Mouse (Mus musculus) CD8-positive naive resting alpha-beta T cell, adult 2 months (primary cell): ENCODE results near the gene Tmc8.
"Not testable (repeated sequence)": the region's sequence is repeated elsewhere in the genome, so short reads cannot be mapped to it uniquely, and the experiment has no call there.

Experiments used
- DNase-seq, 2 experiments: peaks; one replicate each; pipeline ENCODE4 v3.0.0; 2022; ENCODE audit warnings: low read depth in 2 of 2, low spot score in 2 of 2

Gene Tmc8

DNA sequence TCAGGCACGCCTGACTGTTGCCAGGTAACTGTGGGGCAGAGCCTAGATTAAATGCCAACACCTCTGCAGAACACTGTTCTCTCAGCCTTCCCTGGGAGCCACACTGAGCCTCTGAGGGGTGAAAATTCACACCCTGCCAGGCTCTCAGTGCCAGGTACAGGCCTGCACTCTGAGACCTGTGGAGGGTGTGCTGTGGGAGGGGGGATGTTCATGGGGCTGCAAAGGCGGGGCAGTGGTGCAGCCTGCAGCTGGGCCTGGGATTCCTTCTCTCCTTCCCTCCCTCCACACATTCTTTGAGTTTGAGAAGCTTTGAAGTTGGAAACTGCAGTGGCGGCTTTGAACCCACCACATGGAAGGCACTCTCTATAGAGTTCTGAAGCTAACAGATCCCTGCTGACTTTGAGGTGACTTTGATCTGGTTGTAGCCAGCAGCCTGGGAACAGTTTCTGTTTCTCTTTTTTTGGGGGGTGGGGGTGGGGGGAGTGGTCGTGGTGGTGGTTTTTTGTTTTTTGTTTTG, 12.2 kb downstream of the Tmc8 start:
- DNase-seq, result peak; percentile 35 to 40

GRCm38 (mm10) chr11:117796954-117797353, 15.1 kb downstream of the Tmc8 start:
- DNase-seq, result no peak

DNA sequence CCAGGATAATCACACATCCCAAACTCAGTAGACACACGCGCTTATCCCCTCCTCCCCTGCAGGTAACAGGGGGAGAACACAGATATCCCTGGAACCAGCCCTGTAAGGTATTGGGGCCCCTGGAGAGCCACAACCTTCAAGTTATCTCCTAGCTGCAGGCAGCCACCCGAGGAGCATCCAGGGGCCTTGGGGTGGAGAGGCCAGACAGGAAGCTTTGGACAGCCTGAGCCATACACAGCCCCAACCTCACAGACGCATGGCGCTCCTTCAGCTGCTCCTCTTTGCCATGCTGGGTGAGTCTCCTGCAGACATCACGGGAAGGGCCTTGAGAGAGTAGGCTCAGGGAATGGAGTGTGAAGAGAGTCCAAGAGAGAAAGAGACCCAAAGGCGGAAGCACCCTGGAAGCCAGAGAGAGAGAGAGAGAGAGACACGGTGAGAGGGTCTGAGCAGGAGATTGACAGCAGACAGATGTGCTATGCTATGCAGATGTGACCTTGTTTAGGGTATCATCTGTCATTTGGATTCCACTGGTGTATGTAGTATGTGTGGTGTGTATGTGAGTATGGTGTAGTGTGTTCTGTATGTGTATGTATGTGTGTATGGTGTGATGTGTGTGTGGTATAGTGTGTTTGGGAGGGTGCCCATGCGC, 15.8 kb downstream of the Tmc8 start, which contains the start of gene 6030468B19Rik:
Gene 6030468B19Rik (plus strand): TSS at position 150 of the 649 bp plus-strand sequence.
- DNase-seq, result no peak

DNA sequence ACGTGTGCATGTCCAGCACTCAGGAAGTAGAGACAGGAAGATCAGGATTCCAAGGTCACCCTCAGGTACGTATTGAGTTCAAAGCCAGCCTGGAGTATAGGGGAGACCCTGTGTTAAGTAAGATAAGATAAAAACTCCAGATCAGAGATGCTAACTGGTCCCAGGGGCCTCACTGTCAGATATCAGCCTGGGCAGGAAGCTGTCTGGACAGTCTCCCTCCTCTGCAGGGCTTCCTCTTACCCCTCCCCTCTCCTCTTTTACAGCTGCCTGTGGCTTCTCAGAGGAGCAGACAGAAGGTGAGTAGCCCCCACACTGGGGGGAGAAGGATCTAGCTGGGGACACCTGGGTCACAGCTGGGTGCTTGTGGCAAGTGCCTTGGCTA, 16.3 kb downstream of the Tmc8 start:
- no peak for DNase-seq

- DNase-seq, result no peak
These were observed 17.3 kb downstream of the Tmc8 start for GRCm38 (mm10) chr11:117799174-117799573.

- no peak for DNase-seq
These were observed 18.2 kb downstream of the Tmc8 start for GRCm38 (mm10) chr11:117800038-117800437.

DNA sequence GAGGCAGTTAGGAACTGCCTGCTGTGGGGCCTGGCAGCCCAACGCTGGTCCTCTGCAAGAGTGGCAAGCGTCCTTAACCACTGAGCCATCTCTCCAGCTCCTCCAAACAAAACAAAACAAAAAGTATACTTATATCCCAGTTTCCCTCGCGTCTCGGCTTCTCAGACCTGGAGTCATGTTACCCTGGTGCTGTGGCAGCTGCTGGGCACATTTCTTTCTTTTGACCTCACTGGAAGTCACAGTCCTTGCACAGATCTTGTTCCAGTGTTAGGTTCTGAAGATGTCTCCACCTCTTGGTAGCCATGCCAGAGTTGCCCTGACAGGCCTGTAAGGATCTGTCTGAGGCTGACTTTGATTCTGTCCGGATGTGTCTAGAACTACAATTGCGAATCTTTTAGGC, 19.8 kb downstream of the Tmc8 start:
- DNase-seq, result no peak

DNA sequence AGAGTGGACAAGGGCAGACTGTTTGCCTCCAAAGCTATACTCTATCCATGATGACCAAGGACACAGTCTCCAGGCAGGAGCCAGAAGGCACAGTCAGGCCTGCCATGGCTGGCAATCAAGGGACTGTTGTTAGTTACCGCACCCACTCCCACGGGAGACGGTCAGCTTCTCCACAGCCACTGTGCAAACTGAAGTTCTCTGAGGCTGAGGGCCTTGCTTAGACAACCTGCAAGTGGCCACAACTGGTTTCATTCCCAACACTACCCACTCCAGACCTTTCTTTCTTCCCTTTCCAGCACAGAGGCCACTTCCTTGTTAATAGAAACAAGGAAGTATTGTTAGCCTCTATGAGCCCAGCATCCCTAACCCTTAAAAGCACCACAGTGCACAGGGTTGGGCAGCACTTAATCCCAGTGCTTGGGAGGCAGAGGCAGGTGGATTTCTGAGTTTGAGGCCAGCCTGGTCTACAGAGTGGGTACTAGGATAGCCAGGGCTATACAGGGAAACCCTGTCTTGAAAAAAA, 21.4 kb downstream of the Tmc8 start:
- DNase-seq, result no peak

DNA sequence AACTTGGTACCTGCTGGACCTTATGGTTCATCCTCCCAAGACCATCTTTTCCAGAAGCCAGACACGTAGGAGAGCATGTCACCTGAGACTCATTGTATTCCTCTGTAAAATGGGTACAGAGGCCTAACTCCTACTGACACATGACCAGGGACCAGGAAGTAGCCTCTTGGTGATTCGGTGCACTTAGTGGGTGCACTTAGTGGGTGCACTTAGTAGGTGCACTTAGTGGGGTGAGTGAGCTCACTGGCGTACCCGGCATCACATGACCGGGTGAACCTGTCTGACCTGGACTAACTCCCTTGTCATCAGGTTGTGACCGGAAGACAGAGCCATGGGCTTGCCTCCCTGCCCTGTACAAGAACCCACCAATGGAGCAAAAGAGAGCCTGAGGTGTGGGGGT, 24.9 kb downstream of the Tmc8 start:
- no peak for DNase-seq

DNA sequence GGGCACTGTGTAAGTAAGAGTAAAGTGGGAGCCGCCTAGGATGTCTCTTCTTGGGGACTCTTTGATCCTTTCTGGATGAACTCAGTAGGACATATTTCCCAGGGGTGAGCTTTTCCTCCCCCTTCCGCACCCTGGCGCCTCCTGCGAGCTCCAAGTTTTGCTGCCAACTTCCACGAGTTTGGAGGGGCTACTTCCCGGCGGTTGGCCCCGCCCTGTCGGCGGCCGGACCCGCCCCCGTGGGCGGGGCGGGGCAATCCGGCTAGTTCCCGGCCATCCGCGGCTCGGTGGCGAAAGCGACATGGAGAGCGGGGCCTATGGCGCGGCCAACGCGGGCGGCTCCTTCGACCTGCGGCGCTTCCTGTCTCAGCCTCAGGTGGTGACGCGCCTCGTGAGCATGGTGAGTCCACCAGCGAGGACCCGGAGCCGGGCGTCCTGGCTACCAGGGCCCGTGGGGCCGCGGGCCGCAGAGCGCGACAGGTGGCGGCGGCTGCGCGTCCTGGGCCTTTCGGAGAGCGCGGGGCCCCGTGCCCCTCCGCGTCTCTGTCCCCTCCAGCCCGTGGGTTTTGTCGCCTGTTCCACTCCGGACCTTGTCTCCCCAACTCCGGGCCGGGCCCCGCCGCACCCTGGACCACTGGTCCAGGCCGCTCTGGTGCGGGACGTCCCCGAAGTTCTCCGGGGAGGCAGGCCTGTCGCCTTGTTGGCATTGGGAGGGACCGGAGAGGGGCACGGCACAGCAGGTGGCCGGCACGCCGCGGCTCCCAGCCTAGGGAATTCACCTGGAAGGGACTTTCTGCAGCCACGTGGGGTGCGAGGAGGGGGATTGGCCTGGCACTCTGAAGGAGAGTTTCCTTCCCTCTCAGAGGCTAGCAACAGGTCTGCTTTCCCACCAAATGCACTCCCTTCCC, 27.8 kb downstream of the Tmc8 start, which contains the start of the genes Gm20708 and Syngr2:
Gene Gm20708 (plus strand): TSS at position 262 of the 905 bp plus-strand sequence.
Gene Syngr2 (plus strand): TSS at position 262 of the 905 bp plus-strand sequence.
- peak; percentile 32 to 44 for DNase-seq

- peak; percentile 54 to 76 for DNase-seq
These were observed 28.6 kb downstream of the Tmc8 start for GRCm38 (mm10) chr11:117810401-117811046.

DNA sequence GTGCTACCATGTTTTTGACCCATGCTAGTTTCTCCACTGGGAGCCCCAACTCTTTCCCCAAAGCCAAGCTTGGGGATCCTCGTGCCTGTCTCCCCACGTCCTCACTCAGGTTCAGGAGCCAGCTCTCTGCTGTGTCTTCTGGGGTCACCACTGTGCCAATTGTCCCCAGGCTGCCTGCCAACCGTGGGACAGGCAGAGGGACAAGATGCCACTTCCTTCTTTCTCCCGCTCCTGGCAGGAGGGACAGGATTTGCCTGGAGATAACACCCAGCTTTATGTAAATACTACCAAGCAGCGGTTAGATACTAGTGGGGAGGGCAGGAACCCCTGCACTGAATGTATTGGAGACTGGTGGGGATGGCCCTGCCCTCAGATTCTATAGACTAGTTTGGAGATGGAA, 32.0 kb downstream of the Tmc8 start:
- no peak for DNase-seq

DNA sequence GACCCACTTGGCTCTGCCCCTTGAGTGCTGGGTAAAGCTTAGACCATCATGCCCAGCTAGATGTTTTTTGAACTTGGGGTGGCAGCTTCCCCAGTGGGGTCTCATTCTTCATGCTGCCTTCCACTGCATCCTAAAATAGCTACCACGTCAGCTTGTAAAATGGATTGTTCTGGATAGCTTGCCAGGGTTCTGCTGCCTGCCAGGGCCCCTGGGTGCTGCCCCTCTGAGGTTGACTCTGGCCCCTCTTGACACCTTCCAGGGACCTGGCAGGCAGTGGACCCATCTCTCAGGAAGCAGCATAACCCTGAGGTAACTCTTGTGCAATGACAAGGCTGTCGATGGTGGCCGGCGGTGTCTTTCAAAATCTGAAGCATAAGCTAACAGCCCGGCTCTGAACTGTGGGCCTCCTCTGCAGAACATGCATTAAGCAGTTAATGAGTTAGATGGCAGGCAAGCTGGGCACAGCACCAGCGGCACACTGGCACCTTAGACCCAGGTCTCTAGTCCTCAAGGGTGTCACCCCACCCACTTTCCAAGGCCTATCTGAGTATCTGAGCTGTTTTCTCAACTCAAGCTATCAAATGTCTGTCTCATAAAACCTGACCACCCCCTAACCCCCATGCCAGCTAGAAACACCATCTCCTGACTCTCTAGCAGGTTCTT, 33.0 kb downstream of the Tmc8 start:
- DNase-seq, result no peak

DNA sequence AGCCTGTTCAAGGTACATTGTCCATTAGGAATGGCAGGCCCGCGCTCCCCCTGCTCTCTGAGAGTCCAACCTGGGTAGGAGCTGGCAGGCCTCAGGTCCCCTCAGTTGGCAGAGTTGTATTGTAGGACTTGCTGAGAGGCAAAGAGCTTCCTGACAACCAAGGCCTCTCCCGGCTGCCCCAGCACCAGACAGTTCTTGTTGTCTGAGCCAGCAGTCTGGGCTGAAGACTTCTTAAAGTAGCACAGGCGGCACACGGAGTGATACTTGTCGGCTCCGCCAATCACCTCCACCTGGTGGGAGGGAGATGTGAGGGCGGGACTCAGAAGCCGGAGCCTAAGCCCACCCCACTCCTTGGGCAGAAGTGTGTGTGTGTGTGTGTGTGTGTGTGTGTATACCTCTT, 34.0 kb downstream of the Tmc8 start:
- not testable (repeated sequence) for DNase-seq

GRCm38 (mm10) chr11:117816389-117816996, 34.6 kb downstream of the Tmc8 start:
- no peak for DNase-seq

GRCm38 (mm10) chr11:117819095-117819494, 37.2 kb downstream of the Tmc8 start:
- no peak for DNase-seq

GRCm38 (mm10) chr11:117820173-117820572, 38.3 kb downstream of the Tmc8 start:
- DNase-seq, result no peak

DNA sequence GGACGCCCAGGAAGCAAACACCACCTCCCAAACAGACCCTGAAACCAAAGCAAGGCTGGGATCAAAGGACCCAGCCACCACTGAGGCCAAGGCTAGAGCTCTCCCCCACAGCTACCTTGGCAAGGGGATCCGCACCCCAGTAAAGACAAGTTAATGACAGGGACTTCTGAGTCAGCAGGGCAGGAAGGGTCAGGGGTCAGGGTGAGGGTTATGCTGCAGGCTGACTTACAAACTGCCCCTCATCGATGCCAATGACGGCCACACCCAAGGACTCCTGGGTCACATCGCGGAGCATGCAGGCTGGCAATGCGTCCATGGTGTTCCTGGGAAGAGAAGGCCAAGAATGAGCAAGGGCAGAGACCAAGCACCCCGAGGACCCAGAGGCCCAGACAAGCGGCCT, 40.0 kb downstream of the Tmc8 start:
- no peak for DNase-seq

GRCm38 (mm10) chr11:117822728-117823241, 40.9 kb downstream of the Tmc8 start:
- DNase-seq, result no peak

- DNase-seq, result no peak
These were observed 41.5 kb downstream of the Tmc8 start for GRCm38 (mm10) chr11:117823411-117823810.
